Mouse (Mus musculus): ENCODE data around the gene Abcc4. TPM values are rescaled to one million over a fixed set of nuclear protein-coding genes. Genes with fewer than 3 reads are reported as not detected.

Gene Abcc4
- total and polyA plus RNA-seq, 2 experiments from 2014 or later, result 2.0 to 4.1 TPM

DNA sequence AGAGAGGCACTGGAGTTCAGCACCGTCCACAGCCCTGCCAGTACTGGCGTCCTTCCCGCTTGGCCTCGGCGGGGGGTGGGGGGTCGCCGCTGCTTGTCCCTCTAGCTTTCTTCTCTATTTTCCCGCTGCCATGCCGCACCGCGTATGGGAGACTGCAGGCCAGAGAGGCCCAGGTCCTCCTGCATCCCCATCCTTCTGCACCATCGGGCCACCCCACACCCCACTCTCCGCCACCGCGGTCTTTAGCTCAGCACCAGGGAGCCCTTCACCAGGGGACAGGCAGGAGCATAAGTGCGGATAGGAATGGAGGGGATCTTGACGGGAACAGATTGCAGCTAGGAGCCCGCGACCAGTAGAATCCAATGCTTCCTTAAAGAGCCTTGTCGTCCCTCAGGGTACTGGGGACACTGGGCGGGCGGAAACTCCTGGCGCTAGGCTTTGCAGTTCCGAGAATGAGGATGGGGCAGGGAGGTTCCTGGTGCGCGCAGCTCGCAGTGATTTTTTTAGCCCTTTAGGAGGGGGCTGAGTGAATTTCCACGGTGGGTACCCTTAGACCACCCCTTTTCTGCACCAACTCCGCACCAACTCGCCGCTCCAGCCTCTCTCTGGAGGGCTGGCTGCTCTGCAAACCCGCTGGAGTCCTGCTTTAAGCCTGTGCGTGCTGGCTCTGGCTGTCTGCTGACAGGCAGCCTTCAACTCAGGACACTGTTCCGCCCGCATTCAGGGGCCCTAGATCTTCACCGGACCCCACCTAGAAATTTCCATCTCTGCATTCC, 268.7 kb downstream of the Abcc4 start:
- ATAC-seq (peak; percentile 79), DNase-seq (peak; percentile 49)
- Histone ChIP-seq H3K4me3 (ENCODE audit: low read depth, low read length) (peak overlapping the region; percentile 41), H3K36me3 (ENCODE audit: insufficient read depth) (no peaks in the 10 kb centered on the region), H3K9ac (peak overlapping the region; percentile 40), H3K27ac (ENCODE audit: low read depth, low read length) (no peak overlapping the region), H3K4me2 (ENCODE audit: low read depth) (peak overlapping the region; percentile 88), H3K9me3 (ENCODE audit: low read length) (no peaks in the 10 kb centered on the region), H3K4me1 (ENCODE audit: insufficient read depth) (no peaks in the 10 kb centered on the region), H3K27me3 (ENCODE audit: insufficient read depth, low read length) (peaks cover 39% of the 10 kb centered on the region)
- under 1% methylated on average over 35 of the region's 36 CpGs for WGBS
- TF ChIP-seq CTCF (IDR thresholded peaks at IDR 0.05; ENCODE audit: low read depth), result no peak

DNA sequence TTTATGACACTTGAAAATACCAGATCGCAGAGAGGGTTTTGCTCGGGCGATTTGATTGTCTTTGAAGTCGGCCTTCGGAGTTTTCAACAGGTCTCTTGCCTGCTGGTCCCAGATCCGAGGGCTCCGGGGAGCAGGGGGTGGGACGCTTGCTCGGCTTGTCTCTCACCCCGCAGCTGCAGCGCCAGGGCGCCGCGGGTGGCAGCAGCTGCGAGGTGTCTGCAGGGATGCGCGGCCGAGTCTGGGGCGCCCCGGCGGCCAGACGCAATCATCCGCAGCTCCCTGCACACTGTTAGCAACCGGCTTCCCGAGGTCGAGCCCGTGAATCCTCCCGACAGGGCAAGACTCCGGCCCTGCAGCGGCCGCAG, 269.2 kb downstream of the Abcc4 start:
- ATAC-seq (peak; percentile 87), DNase-seq (peak; percentile 67)
- Histone ChIP-seq H3K9me3 (ENCODE audit: low read length) (no peaks in the 10 kb centered on the region), H3K4me3 (ENCODE audit: low read depth, low read length) (peak overlapping the region; percentile 41), H3K27ac (ENCODE audit: low read depth, low read length) (no peak overlapping the region), H3K27me3 (ENCODE audit: insufficient read depth, low read length) (peaks cover 39% of the 10 kb centered on the region), H3K4me2 (ENCODE audit: low read depth) (peak overlapping the region; percentile 88), H3K4me1 (ENCODE audit: insufficient read depth) (no peaks in the 10 kb centered on the region), H3K9ac (peak overlapping the region; percentile 40), H3K36me3 (ENCODE audit: insufficient read depth) (no peaks in the 10 kb centered on the region)
- peak; percentile 38; the same call in 1 of the 2 replicates for TF ChIP-seq CTCF (IDR thresholded peaks at IDR 0.05; ENCODE audit: low read depth)
- WGBS, result under 1% methylated on average over 31 of the region's 31 CpGs

DNA sequence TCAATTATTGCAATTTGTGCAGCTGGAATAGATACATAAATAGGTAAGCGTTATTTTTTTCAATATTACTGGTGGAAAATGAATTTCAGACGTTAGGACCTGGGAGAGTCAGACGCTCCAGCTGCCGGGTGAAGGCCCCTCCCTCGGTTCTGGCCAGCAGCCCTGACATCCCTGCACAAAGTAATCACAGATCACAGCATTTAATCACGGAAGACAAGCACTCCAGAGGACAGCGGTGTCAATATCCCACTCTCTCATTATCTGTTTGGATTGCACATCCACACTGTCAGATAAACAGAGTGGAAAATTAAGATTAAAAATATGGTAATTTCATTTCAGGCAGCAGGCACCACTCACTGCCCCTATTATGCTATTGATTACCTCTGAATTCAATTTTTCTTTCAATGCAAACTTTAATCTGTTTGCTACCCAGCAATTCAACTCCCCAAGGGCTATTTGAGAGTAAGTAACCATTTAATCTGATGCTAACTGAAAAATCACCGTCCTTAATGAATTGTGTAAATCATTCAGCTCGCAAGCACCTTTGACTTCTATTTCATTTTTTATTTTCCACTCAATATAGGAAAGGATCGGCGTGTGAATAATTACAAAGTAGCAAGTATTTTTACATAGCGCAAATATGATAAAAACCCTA, 270.2 kb downstream of the Abcc4 start:
- H3K9me3 ChIP-seq (ENCODE audit: low read length), result no peaks in the 10 kb centered on the region
- no peak for TF ChIP-seq CTCF (IDR thresholded peaks at IDR 0.05; ENCODE audit: low read depth)
- 19% methylated on average over 12 of the region's 12 CpGs for WGBS
- H3K36me3 ChIP-seq (ENCODE audit: insufficient read depth), result no peaks in the 10 kb centered on the region
- no peak overlapping the region for H3K9ac ChIP-seq
- H3K4me3 ChIP-seq (ENCODE audit: low read depth, low read length), result no peak overlapping the region
- peaks cover 39% of the 10 kb centered on the region; the same call in 1 of the 2 replicates for H3K27me3 ChIP-seq (ENCODE audit: insufficient read depth, low read length)
- DNase-seq (peak; percentile 16), ATAC-seq (no peak)
- H3K27ac ChIP-seq (ENCODE audit: low read depth, low read length), result no peak overlapping the region
- no peaks in the 10 kb centered on the region for H3K4me1 ChIP-seq (ENCODE audit: insufficient read depth)
- no peak overlapping the region for H3K4me2 ChIP-seq (ENCODE audit: low read depth)

DNA sequence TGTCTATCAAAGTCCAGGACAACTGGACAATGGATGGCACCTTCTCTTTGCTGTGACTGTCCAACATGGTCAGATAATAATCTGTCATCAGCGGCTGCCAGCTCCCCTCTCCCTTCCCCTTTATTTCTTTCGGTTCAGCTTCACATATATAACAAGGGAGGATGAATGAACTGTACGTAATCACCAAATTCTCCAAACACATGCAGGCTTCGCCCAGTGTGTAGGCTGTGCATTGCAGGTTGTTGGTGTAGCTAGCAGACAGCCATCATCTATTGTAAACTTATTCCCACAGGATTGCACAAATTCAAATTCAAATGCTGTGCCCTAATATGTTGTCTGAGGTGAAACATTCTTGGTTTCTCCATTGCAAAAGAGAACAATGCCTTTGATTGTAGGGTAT, 271.2 kb downstream of the Abcc4 start:
- ATAC-seq (no peak), DNase-seq (peak; percentile 5)
- H3K9me3 ChIP-seq (ENCODE audit: low read length), result no peaks in the 10 kb centered on the region
- H3K4me3 ChIP-seq (ENCODE audit: low read depth, low read length), result no peak overlapping the region
- no peak overlapping the region for H3K9ac ChIP-seq
- no peaks in the 10 kb centered on the region for H3K36me3 ChIP-seq (ENCODE audit: insufficient read depth)
- no peak overlapping the region for H3K27ac ChIP-seq (ENCODE audit: low read depth, low read length)
- TF ChIP-seq CTCF (IDR thresholded peaks at IDR 0.05; ENCODE audit: low read depth), result no peak
- H3K4me2 ChIP-seq (ENCODE audit: low read depth), result no peak overlapping the region
- H3K27me3 ChIP-seq (ENCODE audit: insufficient read depth, low read length), result peaks cover 39% of the 10 kb centered on the region; the same call in 1 of the 2 replicates
- WGBS, result 69% methylated on average over 4 of the region's 4 CpGs
- H3K4me1 ChIP-seq (ENCODE audit: insufficient read depth), result no peaks in the 10 kb centered on the region

DNA sequence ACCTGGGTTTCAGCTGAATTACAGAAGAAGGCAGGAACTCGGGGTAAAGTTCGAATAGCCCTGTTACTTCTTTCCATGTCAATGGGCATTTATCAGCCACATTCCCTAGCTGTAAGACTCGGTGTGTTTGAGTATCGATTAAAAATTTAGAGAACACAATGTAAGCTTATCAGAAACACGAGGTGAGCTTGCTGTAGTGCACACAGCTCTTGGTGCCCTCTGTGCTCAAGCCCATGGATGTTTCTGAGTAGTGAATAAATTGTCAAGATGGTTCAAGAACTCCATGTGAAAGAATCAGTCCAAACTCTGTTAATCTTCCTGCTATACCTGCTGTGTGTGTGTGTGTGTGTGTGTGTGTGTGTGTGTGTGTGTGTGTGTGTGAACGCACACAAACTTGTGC, 272.2 kb downstream of the Abcc4 start:
- DNase-seq (no peak), ATAC-seq (no peak)
- no peak overlapping the region for H3K27ac ChIP-seq (ENCODE audit: low read depth, low read length)
- H3K9ac ChIP-seq, result no peak overlapping the region
- peaks cover 32% of the 10 kb centered on the region; the same call in 1 of the 2 replicates for H3K27me3 ChIP-seq (ENCODE audit: insufficient read depth, low read length)
- no peaks in the 10 kb centered on the region for H3K9me3 ChIP-seq (ENCODE audit: low read length)
- no peak for TF ChIP-seq CTCF (IDR thresholded peaks at IDR 0.05; ENCODE audit: low read depth)
- H3K4me3 ChIP-seq (ENCODE audit: low read depth, low read length), result no peak overlapping the region
- H3K4me2 ChIP-seq (ENCODE audit: low read depth), result no peak overlapping the region
- WGBS, result 29% methylated on average over 6 of the region's 6 CpGs
- H3K4me1 ChIP-seq (ENCODE audit: insufficient read depth), result no peaks in the 10 kb centered on the region
- no peaks in the 10 kb centered on the region for H3K36me3 ChIP-seq (ENCODE audit: insufficient read depth)

Small RNAs within 50 kb of the gene (microRNA-seq; reads per million reads assigned to microRNA genes)
- 0 reads per million in 2 experiments for gene Mir6391

Other genes with a start within 250 kb of the Abcc4 start
- gene Cldn10, start 81.7 kb upstream of the Abcc4 start, total RNA-seq (2014; rRNA removed), result 2.4 and 3.1 TPM in 2 replicates
- gene Cldn10, start 81.7 kb upstream of the Abcc4 start, polyA plus RNA-seq (2015; fragmentation: Nextera tagmentation; extraction: Ambion mirVana), result 7.2 and 11.3 TPM in 2 replicates
- 187 and 205 TPM in 2 replicates for gene Dzip1, start 219.2 kb upstream of the Abcc4 start, total RNA-seq (2014; rRNA removed)
- 30.8 and 48.2 TPM in 2 replicates for gene Dzip1, start 219.2 kb upstream of the Abcc4 start, polyA plus RNA-seq (2015; fragmentation: Nextera tagmentation; extraction: Ambion mirVana)
- gene Dnajc3, start 231.8 kb upstream of the Abcc4 start, total RNA-seq (2014; rRNA removed), result 24.1 and 27.0 TPM in 2 replicates
- 15.5 and 19.4 TPM in 2 replicates for gene Dnajc3, start 231.8 kb upstream of the Abcc4 start, polyA plus RNA-seq (2015; fragmentation: Nextera tagmentation; extraction: Ambion mirVana)